Mouse (Mus musculus) intestine, embryonic 14.5 days (tissue): ENCODE results near the gene Nfil3. TPM values are rescaled to one million over a fixed set of nuclear protein-coding genes. Genes with fewer than 3 reads are reported as not detected.

ENCODE experiments used
- ATAC-seq: fragments of 200-750 bp; cut with Nextera tagmentation; replicated peaks from 2 replicates; pipeline ENCODE4 v1.8.0; 2017; ENCODE audit warnings: low read depth, moderate number of reproducible peaks, moderate TSS enrichment, moderate library complexity; ENCODE audit not compliant: low FRiP score, low TSS enrichment
- DNase-seq: peaks from one replicate; pipeline ENCODE4 v3.0.0-alpha.2; 2018; ENCODE audit warnings: low spot score
- H3K27ac ChIP-seq: fragments of 300-500 bp; sonication (generic); 2 replicates; pipeline ENCODE4 v1.5.1; 2014; ENCODE audit warnings: low read depth, mild to moderate bottlenecking, control low read depth
- H3K27me3 ChIP-seq: fragments of 300-500 bp; sonication (generic); replicated peaks from 2 replicates; pipeline ENCODE4 v1.6.1; 2014; ENCODE audit warnings: low read length, control low read depth; ENCODE audit not compliant: control insufficient read depth, insufficient read depth
- H3K36me3 ChIP-seq: fragments of 300-500 bp; sonication (generic); 2 replicates; pipeline ENCODE4 v1.6.1; 2014; ENCODE audit warnings: low read length, control low read depth; ENCODE audit not compliant: control insufficient read depth, insufficient read depth
- H3K4me1 ChIP-seq: fragments of 300-500 bp; sonication (generic); replicated peaks from 2 replicates; pipeline ENCODE4 v1.6.1; 2014; ENCODE audit warnings: low read length, control low read depth, mixed read lengths; ENCODE audit not compliant: control insufficient read depth, insufficient read depth
- H3K4me2 ChIP-seq: fragments of 300-500 bp; sonication (generic); 2 replicates; pipeline ENCODE4 v1.6.1; 2014; ENCODE audit warnings: low read length
- H3K4me3 ChIP-seq: fragments of 300-500 bp; sonication (generic); 2 replicates; pipeline ENCODE4 v1.5.1; 2014; ENCODE audit warnings: low read depth, low read length, control low read depth, mixed read lengths
- H3K9ac ChIP-seq: fragments of 300-500 bp; sonication (generic); 2 replicates; pipeline ENCODE4 v1.6.1; 2014; ENCODE audit warnings: mild to moderate bottlenecking, low read length
- H3K9me3 ChIP-seq: fragments of 300-500 bp; sonication (generic); 2 replicates; pipeline ENCODE4 v1.6.1; 2016; ENCODE audit warnings: low read length, control low read depth; ENCODE audit not compliant: control insufficient read depth
- WGBS: fragments of 180-500 bp; shearing (Covaris S2); extraction: QIAGEN DNeasy Blood & Tissue Kit; methylation state at CpG from one replicate; pipeline ENCODE4 v1.1.7; 2014; 5-methylcytosine and 5-hydroxymethylcytosine counted together
- polyA plus RNA-seq: library from polyadenylated mRNA; unstranded; fragments of >200 nt; fragmentation: Nextera tagmentation; extraction: Ambion mirVana; gene quantifications from 2 replicates; pipeline ENCODE4 v1.2.1, GENCODE M21; 2014

Nfil3 gene
- polyA plus RNA-seq, 1 experiment from 2014 or later, result 30.1 TPM

DNA sequence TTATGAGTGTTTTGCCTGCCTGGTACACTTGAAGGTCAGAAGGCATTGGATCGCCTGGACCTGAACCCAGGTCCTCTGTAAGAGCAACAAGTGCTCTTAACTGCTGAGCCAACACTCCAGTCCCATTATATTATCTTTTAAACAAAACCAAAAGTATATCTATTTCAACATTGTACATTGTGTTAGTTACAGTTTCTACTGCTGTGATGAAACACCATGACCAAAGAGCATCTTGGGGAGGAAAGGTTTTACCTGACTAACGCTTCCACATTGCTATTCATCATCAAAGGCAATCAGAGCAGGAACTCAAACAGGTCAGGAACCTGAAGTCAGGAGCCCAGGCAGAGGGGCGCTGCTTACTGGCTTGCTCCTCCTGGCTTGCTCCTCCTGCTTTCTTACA lies 8.2 kb downstream of the Nfil3 start:
- no peak overlapping the region for H3K4me2 ChIP-seq
- H3K4me3 ChIP-seq, result no peak overlapping the region
- no peak overlapping the region for H3K27ac ChIP-seq
- H3K9me3 ChIP-seq, result no peaks in the 10 kb centered on the region
- H3K27me3 ChIP-seq, result no peaks in the 10 kb centered on the region
- peaks cover 15% of the 10 kb centered on the region for H3K36me3 ChIP-seq
- whole genome bisulfite sequencing, result 94% methylated on average over 3 of the region's 3 CpGs
- DNase-seq, result no peak
- H3K9ac ChIP-seq, result no peak overlapping the region
- no peak for ATAC-seq
- H3K4me1 ChIP-seq, result peaks cover 2% of the 10 kb centered on the region

DNA sequence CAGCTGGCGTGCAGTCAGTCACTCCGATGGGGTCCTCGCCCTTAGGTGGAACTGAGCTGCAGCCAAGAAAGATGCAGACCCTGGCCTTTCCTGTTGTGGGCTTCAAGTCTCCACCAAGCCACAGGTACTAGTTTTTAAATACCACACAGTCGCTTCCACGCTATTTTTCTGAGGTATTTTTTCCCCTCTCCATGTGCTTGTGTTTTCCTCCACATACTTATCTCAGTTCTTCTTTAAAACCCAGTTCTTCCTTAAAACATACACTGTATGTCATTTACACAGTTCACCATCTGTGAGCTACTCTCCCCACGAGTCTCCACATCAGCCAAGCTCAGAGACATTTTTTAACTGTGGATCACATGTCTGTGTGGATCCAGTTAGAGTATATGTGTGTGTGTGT lies 10.0 kb downstream of the Nfil3 start:
- ATAC-seq, result no peak
- H3K4me2 ChIP-seq, result no peak overlapping the region
- no peak overlapping the region for H3K27ac ChIP-seq
- no peaks in the 10 kb centered on the region for H3K9me3 ChIP-seq
- H3K9ac ChIP-seq, result no peak overlapping the region
- no peak for DNase-seq
- no peak overlapping the region for H3K4me3 ChIP-seq
- H3K27me3 ChIP-seq, result no peaks in the 10 kb centered on the region
- WGBS, result 88% methylated on average over 6 of the region's 6 CpGs
- peaks cover 33% of the 10 kb centered on the region for H3K36me3 ChIP-seq
- no peaks in the 10 kb centered on the region for H3K4me1 ChIP-seq

DNA sequence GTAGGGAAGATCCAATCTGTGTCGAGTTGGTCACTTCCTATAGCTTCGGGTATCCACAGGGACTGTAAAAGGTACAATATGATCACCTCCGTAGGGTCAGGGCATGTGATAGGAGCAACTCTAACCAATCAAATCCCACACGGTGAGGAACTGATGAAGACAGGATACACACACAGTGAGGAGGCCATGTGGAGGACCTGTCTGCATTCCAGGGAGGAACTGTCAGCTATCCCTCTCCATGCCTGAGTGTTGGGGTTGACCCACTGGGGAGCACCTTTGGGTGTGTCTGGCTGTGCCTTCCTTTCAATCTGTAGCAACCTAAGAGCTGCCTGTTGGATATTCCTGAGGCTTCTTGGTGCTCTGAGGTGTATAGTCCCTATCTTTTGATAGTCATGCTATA lies 18.0 kb downstream of the Nfil3 start:
- no peak for ATAC-seq
- H3K4me3 ChIP-seq, result no peak overlapping the region
- no peak overlapping the region for H3K4me2 ChIP-seq
- H3K36me3 ChIP-seq, result peaks cover 37% of the 10 kb centered on the region
- H3K9me3 ChIP-seq, result no peaks in the 10 kb centered on the region
- H3K4me1 ChIP-seq, result no peaks in the 10 kb centered on the region
- H3K27me3 ChIP-seq, result no peaks in the 10 kb centered on the region
- H3K9ac ChIP-seq, result no peak overlapping the region
- 87% methylated on average over 4 of the region's 4 CpGs for WGBS
- H3K27ac ChIP-seq, result no peak overlapping the region
- no peak for DNase-seq

DNA sequence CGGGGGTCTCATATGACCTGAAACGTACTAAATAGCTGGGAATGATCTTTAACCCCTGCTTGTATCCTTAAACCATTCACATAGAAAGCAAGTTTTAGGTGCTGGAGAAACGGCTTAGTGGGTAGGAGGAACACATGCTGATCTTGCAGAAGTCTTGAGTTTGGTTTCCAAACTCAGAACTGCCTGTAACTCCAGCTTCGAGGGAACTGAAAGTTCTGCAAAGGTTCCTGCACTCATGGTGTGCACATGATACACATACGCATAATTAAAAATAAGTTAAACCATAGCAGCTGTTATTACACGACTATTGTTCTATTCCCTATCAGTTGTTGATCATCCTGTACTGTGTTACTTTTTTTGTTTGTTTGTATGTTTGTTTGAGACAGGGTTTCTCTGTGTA lies 18.5 kb downstream of the Nfil3 start:
- 85% methylated on average over 6 of the region's 6 CpGs for WGBS
- Histone ChIP-seq H3K36me3 (peaks cover 31% of the 10 kb centered on the region), H3K9me3 (no peaks in the 10 kb centered on the region), H3K4me2 (no peak overlapping the region), H3K4me3 (no peak overlapping the region), H3K9ac (no peak overlapping the region), H3K27ac (no peak overlapping the region), H3K27me3 (no peaks in the 10 kb centered on the region), H3K4me1 (no peaks in the 10 kb centered on the region)
- DNase-seq (no peak), ATAC-seq (no peak)

DNA sequence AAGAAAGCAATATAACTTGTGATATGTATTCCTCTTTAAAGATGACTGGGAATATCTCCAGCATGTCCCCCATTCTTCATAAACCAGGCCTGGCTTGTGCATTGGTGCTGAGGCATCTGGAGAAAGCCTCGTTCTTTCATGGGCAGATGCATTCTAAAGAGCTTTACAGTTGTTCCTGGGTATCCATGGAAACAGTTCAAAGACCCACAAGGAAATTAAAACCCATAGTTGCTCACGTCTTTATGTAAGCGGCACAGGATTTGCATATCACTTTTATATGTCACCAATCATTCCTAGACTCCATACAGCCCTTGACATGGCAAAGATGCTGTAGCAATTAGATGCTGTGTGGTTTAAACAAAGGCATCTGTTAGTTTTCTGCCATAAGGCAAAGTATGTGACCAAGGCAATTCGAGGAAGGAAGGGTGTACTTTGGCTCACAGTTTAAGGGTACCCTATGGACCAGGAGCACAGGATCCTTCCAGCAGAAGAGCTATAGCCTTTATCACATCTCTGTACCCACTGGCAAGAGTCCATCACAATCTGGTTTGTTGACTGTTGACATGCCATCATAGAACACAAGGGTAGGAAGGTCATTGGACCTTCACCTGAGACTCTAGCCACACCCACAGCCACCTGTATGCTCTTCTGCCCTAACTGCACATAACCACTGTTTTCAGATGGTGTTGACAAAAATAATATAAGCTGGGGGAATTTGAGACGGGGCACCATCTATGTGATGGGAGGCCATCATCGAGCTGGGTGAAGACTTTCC lies 26.9 kb downstream of the Nfil3 start:
- H3K27ac ChIP-seq, result no peak overlapping the region
- WGBS, result 84% methylated on average over 6 of the region's 6 CpGs
- ATAC-seq (no peak), DNase-seq (no peak)
- H3K9me3 ChIP-seq, result no peaks in the 10 kb centered on the region
- H3K4me1 ChIP-seq, result no peaks in the 10 kb centered on the region
- no peak overlapping the region for H3K4me2 ChIP-seq
- H3K27me3 ChIP-seq, result no peaks in the 10 kb centered on the region
- no peaks in the 10 kb centered on the region for H3K36me3 ChIP-seq
- no peak overlapping the region for H3K4me3 ChIP-seq
- no peak overlapping the region for H3K9ac ChIP-seq

DNA sequence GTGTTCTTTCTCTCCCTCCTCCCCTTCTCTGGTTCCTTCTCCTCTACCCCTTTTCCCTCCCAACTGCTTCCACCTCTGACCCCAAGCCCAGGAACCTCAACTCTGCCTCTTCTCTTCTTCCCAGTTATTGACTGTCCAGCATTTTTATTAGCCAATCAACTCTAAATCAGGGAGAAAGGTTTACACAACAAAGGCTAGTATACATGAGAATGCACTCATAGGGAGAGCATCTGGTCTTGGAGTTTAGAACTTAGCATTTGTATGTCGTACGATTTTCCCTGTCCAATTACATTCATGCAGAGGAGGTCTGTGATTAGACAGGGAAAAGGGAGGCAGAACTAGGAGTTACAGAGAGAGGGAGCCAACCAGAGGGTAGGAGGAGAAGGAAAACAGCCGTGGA lies 31.7 kb downstream of the Nfil3 start:
- no peaks in the 10 kb centered on the region for H3K36me3 ChIP-seq
- H3K27ac ChIP-seq, result no peak overlapping the region
- DNase-seq (no peak), ATAC-seq (no peak)
- H3K4me3 ChIP-seq, result no peak overlapping the region
- no peaks in the 10 kb centered on the region for H3K9me3 ChIP-seq
- no peak overlapping the region for H3K9ac ChIP-seq
- 0 out of 2 replicates have a peak, but pooled peaks cover 5% of the 10 kb centered on the region for H3K4me1 ChIP-seq
- 87% methylated on average over 3 of the region's 3 CpGs for WGBS
- no peaks in the 10 kb centered on the region for H3K27me3 ChIP-seq
- H3K4me2 ChIP-seq, result no peak overlapping the region

DNA sequence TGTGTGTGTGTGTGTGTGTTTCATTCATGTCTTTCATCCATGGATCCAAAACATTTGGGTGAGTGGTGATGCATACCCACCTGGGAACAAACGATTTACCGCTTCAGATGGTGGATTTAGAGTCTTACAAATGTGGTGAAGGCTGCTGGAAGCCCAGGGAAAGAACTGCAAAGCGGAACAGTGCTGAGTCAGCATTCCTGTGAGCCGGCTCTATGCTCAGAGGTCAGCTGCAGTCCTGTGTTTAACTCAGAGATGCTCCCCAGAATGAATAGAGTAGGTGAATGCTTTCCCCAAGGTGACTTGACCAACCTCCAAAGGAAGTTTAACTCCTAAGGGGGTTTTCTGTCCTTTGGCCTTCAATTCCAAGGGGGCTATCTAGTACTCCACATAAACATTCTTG lies 33.3 kb downstream of the Nfil3 start:
- DNase-seq (no peak), ATAC-seq (no peak)
- Histone ChIP-seq H3K27me3 (no peaks in the 10 kb centered on the region), H3K4me3 (no peak overlapping the region), H3K36me3 (no peaks in the 10 kb centered on the region), H3K9ac (no peak overlapping the region), H3K4me2 (no peak overlapping the region), H3K4me1 (peaks cover 10% of the 10 kb centered on the region; the same call in 1 of the 2 replicates), H3K27ac (no peak overlapping the region), H3K9me3 (no peaks in the 10 kb centered on the region)
- 79% methylated on average over 4 of the region's 4 CpGs for WGBS

DNA sequence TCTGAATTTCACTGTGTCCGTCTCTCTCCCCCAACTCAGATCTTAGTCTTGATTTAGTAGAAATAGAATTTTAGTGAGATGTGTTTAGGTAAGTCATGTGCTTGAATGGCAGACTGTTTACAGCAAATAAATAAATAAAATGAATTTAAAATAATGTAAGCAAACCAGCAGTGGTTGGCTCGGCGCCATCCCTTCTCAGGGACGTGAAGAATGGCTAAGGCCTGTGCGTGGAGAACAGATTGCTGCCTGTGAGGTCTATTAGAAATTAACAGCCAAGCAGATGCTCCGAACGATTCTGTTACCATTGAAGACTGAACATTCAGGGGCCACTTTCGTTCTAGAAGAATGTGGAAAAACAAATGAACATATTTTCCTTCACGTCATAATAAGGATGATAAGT lies 35.1 kb downstream of the Nfil3 start:
- Histone ChIP-seq H3K27me3 (no peaks in the 10 kb centered on the region), H3K4me3 (no peak overlapping the region), H3K4me2 (no peak overlapping the region), H3K27ac (no peak overlapping the region), H3K4me1 (peaks cover 10% of the 10 kb centered on the region; the same call in 1 of the 2 replicates), H3K9me3 (no peaks in the 10 kb centered on the region), H3K9ac (no peak overlapping the region), H3K36me3 (no peaks in the 10 kb centered on the region)
- ATAC-seq (no peak), DNase-seq (no peak)
- 41% methylated on average over 9 of the region's 9 CpGs for WGBS

DNA sequence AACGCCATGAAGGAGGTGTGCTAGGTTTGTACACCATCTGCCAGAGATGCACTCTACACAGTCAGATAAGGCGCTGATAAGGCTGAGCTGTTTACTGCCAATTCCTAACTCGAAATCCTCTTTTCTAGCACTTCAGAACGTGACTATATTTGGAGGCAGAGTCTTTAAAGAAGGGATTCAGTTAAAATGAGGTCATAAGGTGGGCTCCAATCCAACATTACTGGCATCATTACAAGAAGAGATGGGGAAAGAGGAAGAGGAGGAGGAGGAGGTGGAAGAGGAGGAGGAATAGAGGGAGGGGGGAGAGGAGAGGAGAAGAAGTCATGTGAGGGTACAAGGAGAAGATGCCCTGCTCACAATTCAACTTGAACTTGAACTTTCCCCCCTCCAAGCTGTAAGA lies 36.8 kb downstream of the Nfil3 start:
- Histone ChIP-seq H3K4me2 (no peak overlapping the region), H3K27me3 (no peaks in the 10 kb centered on the region), H3K4me3 (no peak overlapping the region), H3K4me1 (peaks cover 10% of the 10 kb centered on the region; the same call in 1 of the 2 replicates), H3K9me3 (no peaks in the 10 kb centered on the region), H3K27ac (no peak overlapping the region), H3K36me3 (no peaks in the 10 kb centered on the region), H3K9ac (no peak overlapping the region)
- DNase-seq (no peak), ATAC-seq (no peak)
- WGBS, result 46% methylated on average over 4 of the region's 4 CpGs
